Mouse (Mus musculus) bone marrow, adult 2 months (tissue): ENCODE measurements around the gene Evx2.

ENCODE experiments used
- CTCF ChIP-seq: fragments of 200-500 bp; IDR thresholded peaks from 2 replicates; pipeline ENCODE4 v1.5.1; 2011; ENCODE audit warnings: low read length, control low read depth; ENCODE audit not compliant: control insufficient read depth, insufficient read depth
- POLR2A ChIP-seq: fragments of 200-500 bp; IDR thresholded peaks from 2 replicates; pipeline ENCODE4 v1.6.1; 2011; ENCODE audit warnings: low read depth, mild to moderate bottlenecking, control low read depth, low read length, borderline replicate concordance; ENCODE audit not compliant: control insufficient read depth

GRCm38 (mm10) chr2:74690338-74690716, 31.0 kb upstream of the Evx2 start:
- TF ChIP-seq POLR2A (no peak), CTCF (no peak)
